Mouse (Mus musculus) heart, embryonic 12.5 days (tissue): ENCODE measurements at regions not wholly inside any gene's neighbourhood (a gene's known extent, or its start where the extent isn't known, plus 50 kb on each side); places are given as distances from the start of the nearest gene placed in this dataset.
A peak's percentile ranks its signal among the peaks of the same experiment; 100 is the strongest.
"Not testable (repeated sequence)": the region's sequence is repeated elsewhere in the genome, so short reads cannot be mapped to it uniquely, and the experiment has no call there.

Source experiments
- ATAC-seq: fragments of 200-750 bp; cut with Nextera tagmentation; 2 replicates; pipeline ENCODE4 v1.8.0; 2017; ENCODE audit warnings: moderate TSS enrichment, moderate library complexity; ENCODE audit not compliant: insufficient number of reproducible peaks, low FRiP score
- H3K27ac ChIP-seq: fragments of 300-500 bp; sonication (generic); 2 replicates; pipeline ENCODE4 v1.5.1; 2016; ENCODE audit warnings: mild to moderate bottlenecking, moderate library complexity; ENCODE audit not compliant: poor library complexity, severe bottlenecking
- H3K27me3 ChIP-seq: fragments of 300-500 bp; sonication (generic); replicated peaks from 2 replicates; pipeline ENCODE4 v1.6.1; 2016; ENCODE audit warnings: mild to moderate bottlenecking, moderate library complexity
- H3K36me3 ChIP-seq: fragments of 300-500 bp; sonication (generic); 2 replicates; pipeline ENCODE4 v1.6.1; 2016; ENCODE audit warnings: mild to moderate bottlenecking, moderate library complexity
- H3K4me1 ChIP-seq: fragments of 300-500 bp; sonication (generic); replicated peaks from 2 replicates; pipeline ENCODE4 v1.6.1; 2016; ENCODE audit warnings: mild to moderate bottlenecking
- H3K4me2 ChIP-seq: fragments of 300-500 bp; sonication (generic); 2 replicates; pipeline ENCODE4 v1.6.1; 2016; ENCODE audit warnings: mild to moderate bottlenecking, moderate library complexity
- H3K4me3 ChIP-seq: fragments of 300-500 bp; sonication (generic); 2 replicates; pipeline ENCODE4 v1.5.1; 2016; ENCODE audit warnings: mild to moderate bottlenecking
- H3K9ac ChIP-seq: fragments of 300-500 bp; sonication (generic); 2 replicates; pipeline ENCODE4 v1.6.1; 2016; ENCODE audit warnings: mild to moderate bottlenecking, moderate library complexity
- H3K9me3 ChIP-seq: fragments of 300-500 bp; sonication (generic); replicated peaks from 2 replicates; pipeline ENCODE4 v1.6.1; 2016; ENCODE audit warnings: mild to moderate bottlenecking, moderate library complexity
- WGBS: fragments of 180-500 bp; shearing (Covaris S2); methylation state at CpG from one replicate; pipeline ENCODE4 v1.1.7; 2016; 5-methylcytosine and 5-hydroxymethylcytosine counted together

- no peak for ATAC-seq
- Histone ChIP-seq H3K36me3 (no peaks in the 10 kb centered on the region), H3K4me1 (peaks cover 7% of the 10 kb centered on the region; the same call in 1 of the 2 replicates), H3K27ac (no peak overlapping the region), H3K4me3 (no peak overlapping the region), H3K9ac (no peak overlapping the region), H3K27me3 (peaks cover 9% of the 10 kb centered on the region), H3K4me2 (0 out of 2 replicates have a peak overlapping the region, but pooled peaks have one; percentile 16), H3K9me3 (no peaks in the 10 kb centered on the region)
- 48% methylated on average over 3 of the region's 3 CpGs for WGBS
Observed at GRCm38 (mm10) chr4:38334529-38335149, 1115.5 kb upstream of the 1700009N14Rik start.

DNA sequence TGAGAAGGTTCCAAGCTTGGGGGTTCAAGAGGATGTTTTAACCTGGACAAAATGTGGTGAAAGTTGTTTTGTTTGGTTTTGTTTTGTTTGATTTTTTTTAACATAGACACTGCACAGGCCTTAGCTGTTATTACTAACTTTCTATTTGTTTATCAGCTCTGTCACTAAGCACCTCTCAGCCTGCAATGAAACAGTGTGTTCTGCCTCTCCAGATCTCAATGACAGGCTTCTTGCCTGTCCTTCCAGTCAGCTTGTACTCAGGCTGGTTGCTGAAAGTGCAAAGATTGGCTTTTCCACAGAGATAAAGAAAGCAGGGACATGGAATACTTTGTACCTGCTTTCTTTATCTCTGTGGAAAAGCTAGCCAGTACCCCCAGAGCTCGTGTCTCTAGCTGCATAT, 1114.9 kb upstream of the 1700009N14Rik start:
- WGBS, result 8% methylated on average over 1 of the region's 1 CpGs

GRCm38 (mm10) chr4:38371047-38371446, 1079.0 kb upstream of the 1700009N14Rik start:
- H3K27me3 ChIP-seq, result no peaks in the 10 kb centered on the region
- H3K4me3 ChIP-seq, result no peak overlapping the region
- H3K4me1 ChIP-seq, result no peaks in the 10 kb centered on the region
- no peaks in the 10 kb centered on the region for H3K36me3 ChIP-seq
- no peak overlapping the region for H3K9ac ChIP-seq
- H3K4me2 ChIP-seq, result no peak overlapping the region
- no peak for ATAC-seq
- WGBS, result 29% methylated on average over 1 of the region's 1 CpGs
- no peaks in the 10 kb centered on the region for H3K9me3 ChIP-seq
- no peak overlapping the region for H3K27ac ChIP-seq

More for the DNA sequence above, 1114.9 kb upstream of the 1700009N14Rik start:
- Histone ChIP-seq H3K9me3 (no peaks in the 10 kb centered on the region), H3K4me1 (peaks cover 7% of the 10 kb centered on the region; the same call in 1 of the 2 replicates), H3K4me3 (no peak overlapping the region), H3K4me2 (no peak overlapping the region), H3K36me3 (no peaks in the 10 kb centered on the region), H3K27ac (no peak overlapping the region), H3K9ac (no peak overlapping the region), H3K27me3 (peaks cover 9% of the 10 kb centered on the region)
- no peak for ATAC-seq

DNA sequence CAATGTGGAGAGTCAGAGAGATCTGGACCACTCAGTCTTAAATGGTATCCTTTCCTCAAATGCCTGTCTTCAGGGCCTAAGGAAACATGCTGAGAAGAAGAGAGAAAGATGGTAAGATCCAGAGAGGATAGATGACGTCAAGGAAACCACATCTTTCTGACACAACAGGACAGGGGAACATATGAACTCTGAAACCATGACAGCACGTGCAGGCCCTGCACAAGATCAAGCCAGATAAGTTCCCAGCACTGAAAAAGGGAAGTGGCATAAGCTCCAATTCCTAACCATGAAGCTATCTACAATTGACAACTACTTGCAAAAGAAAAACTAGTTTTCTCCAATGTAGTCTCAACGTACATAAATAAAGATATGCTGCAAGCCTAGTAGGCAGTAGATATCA, 1068.2 kb upstream of the 1700009N14Rik start:
- WGBS, result 65% methylated on average over 3 of the region's 3 CpGs
- Histone ChIP-seq H3K4me2 (no peak overlapping the region), H3K9me3 (peaks cover 10% of the 10 kb centered on the region; the same call in 1 of the 2 replicates), H3K4me3 (no peak overlapping the region), H3K27ac (no peak overlapping the region), H3K27me3 (no peaks in the 10 kb centered on the region), H3K4me1 (no peaks in the 10 kb centered on the region), H3K9ac (no peak overlapping the region), H3K36me3 (no peaks in the 10 kb centered on the region)
- no peak for ATAC-seq

DNA sequence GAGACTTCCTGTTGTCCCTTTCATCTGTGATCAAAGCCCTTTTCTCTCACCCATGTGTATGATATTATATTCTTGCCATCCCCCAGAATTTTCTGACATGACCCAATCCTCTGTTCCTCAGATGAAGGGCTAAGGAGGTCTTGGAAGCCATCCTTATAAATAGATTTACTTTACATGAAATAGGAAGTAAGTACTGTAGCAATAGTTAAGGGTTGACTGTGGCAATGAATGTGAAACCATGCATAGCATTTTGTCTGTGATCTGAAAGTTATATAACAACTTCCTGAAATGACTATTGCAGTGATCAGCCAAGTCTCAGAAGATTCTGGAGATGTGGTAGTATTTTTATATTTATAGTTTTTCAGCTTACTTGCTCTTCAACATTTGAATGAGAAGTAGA, 1053.5 kb upstream of the 1700009N14Rik start:
- H3K9me3 ChIP-seq, result no peaks in the 10 kb centered on the region

DNA sequence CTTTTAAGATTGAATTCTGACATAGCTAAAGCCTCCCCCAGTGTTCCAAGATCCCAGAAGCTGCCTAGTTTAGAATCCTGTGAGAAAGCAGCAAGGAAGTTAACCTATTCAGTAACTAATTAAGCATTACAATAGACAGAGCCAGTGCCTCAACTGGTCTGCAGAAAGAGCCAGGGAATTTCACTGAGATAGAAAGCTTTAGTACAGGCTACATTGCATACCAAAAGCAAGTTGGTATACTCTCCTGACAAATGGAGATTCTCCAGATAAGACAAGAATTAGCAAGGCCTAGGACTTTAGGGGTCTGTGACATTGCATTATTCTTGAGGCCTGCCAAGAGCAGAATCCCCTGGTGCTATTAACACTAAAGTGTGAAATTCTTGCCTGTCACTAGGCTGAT, 1014.8 kb upstream of the 1700009N14Rik start:
- not testable (repeated sequence) for H3K4me3 ChIP-seq, H3K4me1 ChIP-seq, H3K36me3 ChIP-seq, ATAC-seq, H3K9me3 ChIP-seq, H3K27ac ChIP-seq, H3K4me2 ChIP-seq, H3K9ac ChIP-seq, H3K27me3 ChIP-seq

More for the DNA sequence above, 1053.5 kb upstream of the 1700009N14Rik start:
- H3K27ac ChIP-seq, result no peak overlapping the region
- no peak overlapping the region for H3K4me3 ChIP-seq
- H3K4me1 ChIP-seq, result no peaks in the 10 kb centered on the region
- no peak for ATAC-seq
- H3K36me3 ChIP-seq, result no peaks in the 10 kb centered on the region
- H3K4me2 ChIP-seq, result no peak overlapping the region
- H3K9ac ChIP-seq, result no peak overlapping the region
- no peaks in the 10 kb centered on the region for H3K27me3 ChIP-seq

DNA sequence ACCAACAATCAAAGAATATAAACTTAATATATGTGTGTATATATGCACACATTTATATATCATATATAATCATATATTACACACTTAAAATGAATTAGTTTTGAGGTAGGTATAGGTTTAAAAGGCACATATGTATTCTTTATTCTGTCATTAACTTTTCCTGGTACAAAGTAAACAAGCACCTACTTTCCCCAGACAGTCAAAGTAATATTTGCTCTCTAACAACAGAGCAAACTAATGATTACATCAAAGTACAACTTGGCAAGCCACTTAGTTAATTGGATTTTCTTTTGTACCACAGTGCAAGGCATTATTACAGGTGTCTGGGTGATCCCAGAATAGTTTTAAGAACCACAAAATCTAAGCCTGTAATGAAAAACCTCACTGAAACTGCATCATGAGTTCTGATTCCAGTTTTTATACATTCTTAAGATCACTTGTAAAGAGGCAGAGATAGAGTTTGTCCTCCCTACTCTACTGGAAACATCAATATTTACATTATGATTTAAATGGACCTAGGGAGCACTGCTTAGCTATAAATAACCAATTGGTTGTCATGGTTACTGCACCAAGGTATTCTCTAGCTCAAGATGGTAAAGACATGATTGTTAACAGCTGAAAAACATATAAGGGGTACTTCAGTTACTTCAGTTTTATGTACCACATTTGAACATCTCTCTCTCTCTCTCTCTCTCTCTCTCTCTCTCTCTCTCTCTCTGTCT, 988.5 kb upstream of the 1700009N14Rik start:
- no peaks in the 10 kb centered on the region for H3K9me3 ChIP-seq
- H3K4me2 ChIP-seq, result no peak overlapping the region
- H3K36me3 ChIP-seq, result no peaks in the 10 kb centered on the region
- no peak overlapping the region for H3K9ac ChIP-seq
- no peak overlapping the region for H3K4me3 ChIP-seq
- no peaks in the 10 kb centered on the region for H3K4me1 ChIP-seq
- no peaks in the 10 kb centered on the region for H3K27me3 ChIP-seq
- no peak for ATAC-seq
- H3K27ac ChIP-seq, result no peak overlapping the region

DNA sequence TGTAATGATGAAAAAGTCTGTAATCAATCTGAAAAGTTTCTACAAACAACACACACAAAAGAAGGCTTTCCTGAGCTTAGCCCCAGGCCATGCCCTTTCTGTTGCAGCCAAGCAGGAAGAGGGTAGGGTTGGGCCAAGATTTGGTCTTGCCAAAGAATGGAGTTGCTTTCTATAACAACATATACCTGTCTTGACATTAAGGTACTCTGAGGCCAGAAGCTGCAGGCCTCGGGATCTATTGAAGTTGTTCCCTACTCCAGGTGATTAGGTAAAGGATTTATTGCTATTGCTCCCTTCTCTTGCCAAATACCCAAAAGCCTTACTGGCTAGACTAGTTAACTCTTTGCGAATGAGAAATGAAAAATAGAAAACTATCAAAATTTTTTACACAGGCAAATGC, 951.8 kb upstream of the 1700009N14Rik start:
- Histone ChIP-seq H3K4me1 (no peaks in the 10 kb centered on the region), H3K9ac (no peak overlapping the region), H3K27ac (no peak overlapping the region), H3K4me3 (no peak overlapping the region), H3K9me3 (no peaks in the 10 kb centered on the region), H3K4me2 (no peak overlapping the region), H3K27me3 (no peaks in the 10 kb centered on the region), H3K36me3 (no peaks in the 10 kb centered on the region)
- 84% methylated on average over 2 of the region's 2 CpGs for WGBS
- no peak for ATAC-seq

DNA sequence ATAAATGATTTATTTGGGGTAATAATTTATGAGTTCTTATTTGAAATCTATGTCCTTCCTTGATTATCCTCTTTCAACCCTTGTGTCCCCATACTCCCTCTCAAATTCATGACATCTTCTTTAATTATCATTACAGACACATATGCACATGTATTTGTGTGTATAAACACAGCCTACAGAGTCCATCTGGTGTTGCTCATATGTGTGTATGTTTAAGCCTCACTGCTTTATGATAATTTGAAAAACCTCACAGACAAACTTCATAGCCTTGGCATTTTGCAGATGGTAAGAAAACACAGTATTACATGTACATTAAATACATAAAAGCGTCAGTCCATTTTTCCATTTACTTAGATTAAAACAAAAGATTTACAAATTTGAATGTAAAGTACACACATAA, 944.2 kb upstream of the 1700009N14Rik start:
- no peaks in the 10 kb centered on the region for H3K9me3 ChIP-seq
- no peaks in the 10 kb centered on the region for H3K4me1 ChIP-seq
- no peaks in the 10 kb centered on the region for H3K36me3 ChIP-seq
- no peak overlapping the region for H3K27ac ChIP-seq
- no peak overlapping the region for H3K4me2 ChIP-seq
- H3K27me3 ChIP-seq, result no peaks in the 10 kb centered on the region
- no peak overlapping the region for H3K4me3 ChIP-seq
- no peak for ATAC-seq
- 85% methylated on average over 1 of the region's 1 CpGs for WGBS
- H3K9ac ChIP-seq, result no peak overlapping the region

DNA sequence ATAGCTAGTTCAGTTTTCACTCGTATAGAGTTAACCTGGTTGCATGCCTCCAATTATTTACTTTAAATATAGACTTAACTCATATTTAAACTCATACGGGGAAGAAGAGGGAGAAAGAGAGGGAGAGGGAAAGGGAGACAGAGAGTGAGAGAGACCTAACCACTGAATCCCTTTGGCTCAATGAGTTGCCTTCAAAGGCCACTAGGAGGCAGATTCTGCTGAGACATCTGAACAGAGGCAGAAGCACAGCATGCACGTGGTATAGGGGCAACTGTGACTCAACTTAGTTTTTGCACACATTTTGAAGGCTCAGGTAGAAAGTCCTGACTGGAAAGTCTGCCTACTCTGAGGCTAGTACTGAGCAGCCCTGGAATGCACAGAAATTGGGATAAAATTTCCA, 942.9 kb upstream of the 1700009N14Rik start:
- Histone ChIP-seq H3K4me2 (no peak overlapping the region), H3K4me3 (no peak overlapping the region), H3K27me3 (no peaks in the 10 kb centered on the region), H3K27ac (no peak overlapping the region), H3K36me3 (no peaks in the 10 kb centered on the region), H3K9ac (no peak overlapping the region), H3K4me1 (no peaks in the 10 kb centered on the region), H3K9me3 (no peaks in the 10 kb centered on the region)
- no peak for ATAC-seq
- 79% methylated on average over 3 of the region's 3 CpGs for WGBS

DNA sequence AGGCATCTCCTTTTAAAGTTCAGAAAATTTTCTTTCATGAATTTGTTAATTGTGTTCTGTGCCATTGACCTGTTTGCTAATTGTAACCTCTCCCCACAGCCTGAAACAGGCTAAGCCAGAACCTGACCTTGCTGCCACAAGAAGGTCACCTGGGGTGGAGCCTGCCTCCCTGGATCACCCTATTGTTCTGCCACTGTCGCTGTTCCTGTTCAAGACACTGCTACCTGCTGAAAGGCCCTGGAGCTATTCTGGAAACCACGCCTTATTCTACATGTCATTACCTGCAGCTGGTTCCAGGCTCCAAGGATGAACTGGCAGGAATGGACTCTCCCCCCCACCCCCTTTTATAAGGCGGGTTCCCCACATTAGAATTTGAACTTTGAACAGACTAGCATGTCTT, 931.0 kb upstream of the 1700009N14Rik start:
- Histone ChIP-seq H3K9me3 (no peaks in the 10 kb centered on the region), H3K27ac (no peak overlapping the region), H3K36me3 (no peaks in the 10 kb centered on the region), H3K27me3 (no peaks in the 10 kb centered on the region), H3K4me1 (no peaks in the 10 kb centered on the region), H3K9ac (no peak overlapping the region), H3K4me2 (no peak overlapping the region), H3K4me3 (no peak overlapping the region)
- WGBS, result 65% methylated on average over 3 of the region's 3 CpGs
- ATAC-seq, result no peak
